Mouse (Mus musculus) neural tube, embryonic 12.5 days (tissue): ENCODE data around the gene Vps39. TPM values are rescaled to one million over a fixed set of nuclear protein-coding genes. Genes with fewer than 3 reads are reported as not detected.

Experiments used
- ATAC-seq: fragments of 200-750 bp; cut with Nextera tagmentation; 2 replicates; pipeline ENCODE4 v1.8.0; 2017; ENCODE audit warnings: low read depth, mild to moderate bottlenecking, moderate TSS enrichment, moderate library complexity; ENCODE audit not compliant: low FRiP score
- H3K27ac ChIP-seq: fragments of 300-500 bp; sonication (generic); 2 replicates; pipeline ENCODE4 v1.5.1; 2016
- H3K27me3 ChIP-seq: fragments of 300-500 bp; sonication (generic); replicated peaks from 2 replicates; pipeline ENCODE4 v1.6.1; 2016; ENCODE audit warnings: mild to moderate bottlenecking
- H3K36me3 ChIP-seq: fragments of 300-500 bp; sonication (generic); 2 replicates; pipeline ENCODE4 v1.6.1; 2016; ENCODE audit warnings: mild to moderate bottlenecking
- H3K4me1 ChIP-seq: fragments of 300-500 bp; sonication (generic); 2 replicates; pipeline ENCODE4 v1.6.1; 2016
- H3K4me2 ChIP-seq: fragments of 300-500 bp; sonication (generic); replicated peaks from 2 replicates; pipeline ENCODE4 v1.6.1; 2016; ENCODE audit warnings: mild to moderate bottlenecking
- H3K4me3 ChIP-seq: fragments of 300-500 bp; sonication (generic); 2 replicates; pipeline ENCODE4 v1.5.1; 2016
- H3K9ac ChIP-seq: fragments of 300-500 bp; sonication (generic); 2 replicates; pipeline ENCODE4 v1.6.1; 2016; ENCODE audit warnings: mild to moderate bottlenecking
- H3K9me3 ChIP-seq: fragments of 300-500 bp; sonication (generic); 2 replicates; pipeline ENCODE4 v1.6.1; 2016; ENCODE audit warnings: mild to moderate bottlenecking
- WGBS: fragments of 180-500 bp; shearing (Covaris S2); methylation state at CpG from one replicate; pipeline ENCODE4 v1.1.7; 2016; 5-methylcytosine and 5-hydroxymethylcytosine counted together
- polyA plus RNA-seq: library from polyadenylated mRNA; unstranded; fragments of >200 nt; fragmentation: Nextera tagmentation; extraction: Ambion mirVana; gene quantifications from 2 replicates; pipeline ENCODE4 v1.2.1, GENCODE M21; 2016

Gene Vps39
- 41.0 and 44.5 TPM in 2 replicates for polyA plus RNA-seq

DNA sequence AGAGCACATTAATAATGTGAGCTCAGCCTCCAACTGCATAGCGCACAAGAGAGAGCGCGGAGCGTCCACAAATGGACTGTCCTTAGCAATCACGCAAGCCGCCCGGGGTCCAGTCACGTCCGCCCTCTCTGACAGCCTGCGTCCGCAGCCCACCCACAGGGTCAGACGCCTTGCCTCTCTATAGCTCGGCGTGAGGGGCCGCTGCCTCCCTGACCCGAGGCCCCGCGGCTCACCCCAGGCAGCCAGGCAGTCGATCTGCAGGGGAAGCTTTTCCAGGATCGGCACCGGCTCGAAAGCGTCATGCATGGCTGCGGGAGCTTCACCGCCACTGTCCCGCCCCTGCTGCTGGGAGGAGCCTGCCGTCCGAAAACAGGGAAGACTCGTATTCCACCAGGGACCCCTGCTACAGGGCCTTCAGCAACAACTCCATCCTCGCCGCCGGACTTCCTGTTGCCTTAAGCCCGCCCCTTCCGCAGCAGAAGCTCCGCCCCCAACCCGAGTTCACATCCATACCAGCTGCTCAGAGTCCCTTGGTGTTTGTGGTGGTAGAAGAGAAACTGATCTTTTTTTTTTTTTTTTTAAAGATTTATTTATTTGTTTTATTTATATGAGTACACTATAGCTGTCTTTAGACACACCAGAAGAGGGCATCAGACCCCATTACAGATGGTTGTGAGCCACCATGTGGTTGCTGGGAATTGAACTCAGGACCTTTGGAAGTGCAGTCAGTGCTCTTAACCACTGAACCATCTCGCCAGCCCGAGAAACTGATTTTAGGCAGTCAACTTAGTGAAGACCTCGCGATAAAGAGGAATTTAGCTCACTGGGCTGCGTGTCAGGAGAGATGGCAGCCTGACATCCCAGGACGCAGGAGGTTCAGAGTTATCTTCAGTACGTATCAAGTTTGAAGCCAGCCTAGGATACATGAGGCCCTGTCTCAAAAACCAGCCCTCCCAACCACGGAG lies at the start of gene Vps39:
Gene Vps39, minus strand, starts transcription at position 456 of the 965 bp plus-strand sequence.
- 12% methylated on average over 44 of the region's 44 CpGs for WGBS
- Histone ChIP-seq H3K9me3 (no peaks in the 10 kb centered on the region), H3K27ac (peak within 1 kb of the TSS; percentile 66), H3K4me2 (peak within 1 kb of the TSS; percentile 77), H3K4me1 (peaks cover 6% of the 10 kb centered on the region; the same call in 1 of the 2 replicates), H3K4me3 (peak within 1 kb of the TSS; percentile 87), H3K36me3 (peaks cover 42% of the 10 kb centered on the region), H3K27me3 (no peaks in the 10 kb centered on the region), H3K9ac (peak within 1 kb of the TSS; percentile 88)
- peak; percentile 97 for ATAC-seq

DNA sequence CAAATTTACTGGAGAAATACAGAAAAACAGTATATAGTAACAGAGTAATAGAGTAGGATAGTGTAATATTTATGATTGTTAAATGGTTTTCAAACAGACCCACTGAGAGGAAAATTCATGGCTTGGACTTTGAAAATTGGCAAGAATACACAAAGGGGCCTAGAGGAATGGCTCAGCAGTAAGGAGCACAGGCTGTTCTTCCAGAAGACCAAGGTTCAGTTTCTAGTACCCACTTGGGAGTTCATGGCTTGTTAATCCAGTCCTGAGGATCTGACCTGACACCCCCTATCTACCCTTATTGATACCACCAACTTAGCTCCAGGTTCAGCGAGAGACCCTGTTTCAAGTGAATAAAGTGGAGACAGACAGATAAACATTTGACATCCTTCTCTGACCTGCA lies 45.0 kb upstream of the Vps39 start:
- H3K9ac ChIP-seq, result no peak overlapping the region
- no peaks in the 10 kb centered on the region for H3K27me3 ChIP-seq
- no peak overlapping the region for H3K4me2 ChIP-seq
- WGBS, result 88% methylated on average over 1 of the region's 1 CpGs
- peaks cover 25% of the 10 kb centered on the region for H3K36me3 ChIP-seq
- no peak for ATAC-seq
- H3K27ac ChIP-seq, result no peak overlapping the region
- no peaks in the 10 kb centered on the region for H3K9me3 ChIP-seq
- no peak overlapping the region for H3K4me3 ChIP-seq
- peaks cover 4% of the 10 kb centered on the region for H3K4me1 ChIP-seq

DNA sequence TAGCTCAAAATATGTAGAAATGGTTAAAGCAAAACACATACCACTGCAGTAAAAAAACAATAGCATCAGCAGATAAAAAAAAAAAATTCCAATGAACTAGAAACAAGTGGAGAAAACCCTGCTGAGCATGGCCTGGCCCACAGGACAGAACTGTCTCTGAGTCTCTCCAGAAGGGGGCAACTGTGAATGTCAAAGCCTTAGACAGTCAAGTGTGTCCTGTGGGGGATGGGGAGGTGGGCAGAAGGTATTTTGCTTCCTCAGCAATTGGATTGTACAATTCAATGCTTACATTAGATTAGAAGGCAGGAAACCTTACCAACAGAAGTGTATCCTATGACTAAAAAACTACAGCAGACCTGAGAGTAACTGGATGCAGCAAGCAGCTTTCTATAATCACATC lies 39.5 kb upstream of the Vps39 start:
- no peaks in the 10 kb centered on the region for H3K27me3 ChIP-seq
- H3K27ac ChIP-seq, result no peak overlapping the region
- H3K4me3 ChIP-seq, result no peak overlapping the region
- ATAC-seq, result no peak
- H3K4me2 ChIP-seq, result no peak overlapping the region
- peaks cover 59% of the 10 kb centered on the region for H3K36me3 ChIP-seq
- no peaks in the 10 kb centered on the region for H3K4me1 ChIP-seq
- H3K9me3 ChIP-seq, result no peaks in the 10 kb centered on the region
- H3K9ac ChIP-seq, result no peak overlapping the region

DNA sequence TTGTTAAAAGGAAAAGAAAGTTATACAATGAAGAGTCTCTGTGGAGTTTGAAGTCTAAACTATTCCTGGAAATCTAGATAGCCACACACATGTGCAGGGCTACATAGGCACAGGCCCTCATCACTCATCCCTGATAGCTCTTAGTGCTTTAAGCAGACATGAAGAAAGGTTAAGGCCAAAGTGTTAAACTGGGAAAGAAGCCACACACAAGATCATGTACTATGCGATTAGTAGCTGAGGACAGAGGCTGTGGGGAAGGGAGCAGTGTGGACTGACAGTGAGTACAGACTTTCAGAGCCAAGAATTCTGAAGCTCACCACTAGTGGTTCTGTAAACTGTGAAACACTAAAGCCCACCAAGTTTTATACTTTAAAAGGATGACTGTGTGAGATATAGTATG lies 38.0 kb upstream of the Vps39 start:
- Histone ChIP-seq H3K27me3 (no peaks in the 10 kb centered on the region), H3K4me3 (no peak overlapping the region), H3K36me3 (peaks cover 50% of the 10 kb centered on the region), H3K4me2 (no peak overlapping the region), H3K4me1 (no peaks in the 10 kb centered on the region), H3K9me3 (no peaks in the 10 kb centered on the region), H3K27ac (no peak overlapping the region), H3K9ac (no peak overlapping the region)
- WGBS, result 91% methylated on average over 1 of the region's 1 CpGs
- no peak for ATAC-seq

DNA sequence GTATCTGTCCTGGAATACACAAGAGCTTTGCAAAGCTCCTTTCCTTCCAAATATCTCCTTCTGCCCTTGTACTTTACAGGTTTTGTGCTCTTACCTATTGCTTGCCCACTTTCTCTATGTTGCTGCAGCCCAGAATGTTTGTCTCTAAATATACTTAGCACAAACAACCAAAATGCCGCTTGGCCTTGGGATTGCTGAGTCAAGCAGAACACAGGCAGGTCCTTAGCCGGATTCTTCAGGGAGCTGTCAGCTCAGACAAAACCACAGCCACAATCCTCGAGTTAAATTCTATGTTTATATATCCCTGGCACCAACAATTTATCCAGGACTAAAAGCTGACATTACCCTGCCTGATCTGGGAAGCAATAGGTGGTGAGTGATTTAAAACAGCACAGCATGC lies 36.4 kb upstream of the Vps39 start:
- 92% methylated on average over 3 of the region's 3 CpGs for WGBS
- peaks cover 53% of the 10 kb centered on the region for H3K36me3 ChIP-seq
- ATAC-seq, result no peak

DNA sequence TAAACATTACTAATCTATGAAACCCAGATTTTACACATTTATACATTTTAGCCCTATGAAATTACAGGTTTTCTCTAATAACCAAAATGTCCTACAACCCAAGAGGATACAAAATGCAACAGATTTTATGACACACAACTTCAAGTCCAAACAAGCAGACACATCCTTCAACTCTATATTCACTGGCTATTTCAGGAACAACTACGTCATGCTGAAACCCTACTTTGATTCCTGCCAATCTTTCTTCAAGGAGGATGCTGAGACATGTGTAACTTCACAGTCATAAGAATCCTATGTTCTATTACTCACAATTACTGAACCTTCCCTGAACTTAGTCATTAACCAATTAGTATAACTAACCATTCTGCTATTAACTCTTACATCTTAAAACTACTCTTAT lies 34.4 kb upstream of the Vps39 start:
- Histone ChIP-seq H3K4me2 (no peak overlapping the region), H3K9me3 (no peaks in the 10 kb centered on the region), H3K4me1 (no peaks in the 10 kb centered on the region), H3K9ac (no peak overlapping the region), H3K27ac (no peak overlapping the region), H3K27me3 (no peaks in the 10 kb centered on the region), H3K36me3 (peaks cover 54% of the 10 kb centered on the region), H3K4me3 (no peak overlapping the region)
- no peak for ATAC-seq
- WGBS, result 96% methylated on average over 1 of the region's 1 CpGs

More for the DNA sequence above, 36.4 kb upstream of the Vps39 start:
- H3K27ac ChIP-seq, result no peak overlapping the region
- H3K4me3 ChIP-seq, result no peak overlapping the region
- H3K27me3 ChIP-seq, result no peaks in the 10 kb centered on the region
- H3K9ac ChIP-seq, result no peak overlapping the region
- H3K9me3 ChIP-seq, result no peaks in the 10 kb centered on the region
- H3K4me2 ChIP-seq, result no peak overlapping the region
- H3K4me1 ChIP-seq, result no peaks in the 10 kb centered on the region

DNA sequence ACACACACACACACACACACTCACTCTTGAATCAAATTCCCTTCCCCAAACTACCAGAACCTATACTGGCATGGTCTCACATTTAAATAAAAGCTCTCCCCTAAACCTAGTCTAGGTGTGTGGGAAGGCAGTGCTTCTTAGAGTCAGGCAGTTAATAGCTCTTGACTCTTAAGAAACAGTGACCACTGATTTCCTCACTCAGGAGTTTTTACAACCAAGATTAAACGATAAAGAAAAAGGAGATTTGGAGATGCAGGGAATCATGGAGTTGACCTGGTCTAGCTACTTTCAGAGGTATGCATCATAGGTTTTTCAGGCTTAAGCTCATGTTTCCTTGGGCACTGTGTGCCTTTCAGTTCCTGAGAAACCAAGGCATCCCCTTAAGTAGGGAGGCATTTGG lies 33.3 kb upstream of the Vps39 start:
- Histone ChIP-seq H3K4me1 (no peaks in the 10 kb centered on the region), H3K9me3 (no peaks in the 10 kb centered on the region), H3K4me3 (no peak overlapping the region), H3K27ac (no peak overlapping the region), H3K4me2 (no peak overlapping the region), H3K27me3 (no peaks in the 10 kb centered on the region), H3K36me3 (peaks cover 58% of the 10 kb centered on the region), H3K9ac (no peak overlapping the region)
- no peak for ATAC-seq
- WGBS, result 88% methylated on average over 1 of the region's 1 CpGs

DNA sequence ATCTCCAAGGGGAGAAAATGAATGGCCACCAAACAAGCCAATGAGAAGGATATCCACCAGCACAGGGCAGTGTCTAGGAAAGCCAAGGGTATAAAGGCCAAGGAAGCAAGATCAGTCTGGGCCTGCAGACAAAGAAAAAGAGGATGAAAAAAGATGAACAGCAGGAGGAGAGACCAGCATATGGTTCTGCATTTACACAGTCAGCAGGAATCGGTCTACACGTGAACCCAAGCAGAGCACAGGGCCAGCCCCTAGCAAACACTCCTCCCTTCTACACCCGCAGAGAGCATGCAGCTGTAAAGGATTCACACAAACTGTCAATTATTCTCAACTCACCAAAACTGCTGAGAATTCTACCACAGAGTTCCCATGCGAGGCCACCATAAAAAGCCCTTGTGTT lies 20.9 kb upstream of the Vps39 start:
- no peak for ATAC-seq
- WGBS, result 90% methylated on average over 4 of the region's 4 CpGs
- Histone ChIP-seq H3K9ac (no peak overlapping the region), H3K27ac (no peak overlapping the region), H3K9me3 (no peaks in the 10 kb centered on the region), H3K4me3 (no peak overlapping the region), H3K4me1 (no peaks in the 10 kb centered on the region), H3K4me2 (no peak overlapping the region), H3K27me3 (no peaks in the 10 kb centered on the region), H3K36me3 (peaks cover 51% of the 10 kb centered on the region)

DNA sequence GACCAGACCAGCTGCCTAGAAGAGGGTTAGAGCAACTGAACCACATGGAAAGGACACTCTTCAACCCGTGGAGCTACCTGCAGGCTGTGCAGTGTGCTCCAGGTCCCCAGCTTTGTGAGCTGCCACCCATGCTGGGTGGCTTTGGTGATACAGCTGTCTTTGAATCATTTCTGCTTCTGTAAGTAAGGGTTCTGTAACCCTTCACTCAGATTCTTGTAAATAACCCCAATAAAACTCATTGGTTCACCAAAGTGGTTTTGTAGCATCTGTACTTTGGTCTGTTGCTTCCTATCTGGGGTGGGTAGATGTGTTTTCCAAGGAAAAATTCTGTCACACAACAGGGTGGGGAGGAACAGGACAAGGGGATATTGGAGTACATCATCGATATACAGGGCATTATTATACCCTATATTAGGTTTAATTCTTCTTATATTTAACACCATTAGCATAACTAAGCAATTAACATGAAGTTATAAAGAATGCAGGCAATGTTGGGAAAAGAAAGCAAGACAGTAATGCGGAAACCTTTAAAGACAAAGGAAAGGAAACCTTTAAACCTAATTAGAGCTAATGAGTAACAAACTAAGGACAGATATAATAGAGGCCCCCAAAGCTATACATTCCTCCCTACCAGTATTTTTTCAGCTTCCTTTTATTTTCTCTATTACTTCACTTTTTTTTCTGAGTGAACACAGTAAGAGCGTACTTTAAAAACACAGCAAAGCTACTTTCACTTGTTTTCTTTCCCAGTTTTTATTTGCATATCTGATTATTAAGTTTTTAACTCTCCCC lies 14.7 kb upstream of the Vps39 start:
- H3K9me3 ChIP-seq, result no peaks in the 10 kb centered on the region
- no peaks in the 10 kb centered on the region for H3K4me1 ChIP-seq
- no peak for ATAC-seq
- H3K4me3 ChIP-seq, result no peak overlapping the region
- no peaks in the 10 kb centered on the region for H3K27me3 ChIP-seq
- no peak overlapping the region for H3K4me2 ChIP-seq
- no peak overlapping the region for H3K9ac ChIP-seq
- no peak overlapping the region for H3K27ac ChIP-seq
- WGBS, result 96% methylated on average over 4 of the region's 4 CpGs
- peaks cover 61% of the 10 kb centered on the region for H3K36me3 ChIP-seq

DNA sequence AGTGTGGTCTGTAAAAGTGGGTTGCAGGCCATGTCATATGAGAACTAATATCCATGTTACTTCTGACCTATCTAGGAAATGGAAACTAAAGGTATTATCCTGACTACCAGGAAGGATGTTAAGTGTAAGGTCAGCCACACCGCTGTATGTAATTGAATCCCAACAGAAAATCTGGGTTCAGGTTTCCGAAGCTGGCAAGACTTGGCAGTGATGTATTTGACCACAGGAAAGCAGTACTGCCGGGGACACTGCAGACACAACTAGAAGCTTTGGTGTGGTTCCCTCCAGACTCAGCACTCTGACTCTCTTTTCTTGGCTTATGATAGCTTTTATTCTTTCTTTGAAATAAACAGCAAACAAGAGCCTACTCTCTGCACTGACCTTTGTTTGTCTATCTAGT lies 13.6 kb upstream of the Vps39 start:
- Histone ChIP-seq H3K4me1 (no peaks in the 10 kb centered on the region), H3K27me3 (no peaks in the 10 kb centered on the region), H3K36me3 (peaks cover 67% of the 10 kb centered on the region), H3K9me3 (no peaks in the 10 kb centered on the region), H3K27ac (no peak overlapping the region), H3K9ac (no peak overlapping the region), H3K4me2 (no peak overlapping the region), H3K4me3 (no peak overlapping the region)
- WGBS, result 92% methylated on average over 3 of the region's 3 CpGs
- ATAC-seq, result no peak

DNA sequence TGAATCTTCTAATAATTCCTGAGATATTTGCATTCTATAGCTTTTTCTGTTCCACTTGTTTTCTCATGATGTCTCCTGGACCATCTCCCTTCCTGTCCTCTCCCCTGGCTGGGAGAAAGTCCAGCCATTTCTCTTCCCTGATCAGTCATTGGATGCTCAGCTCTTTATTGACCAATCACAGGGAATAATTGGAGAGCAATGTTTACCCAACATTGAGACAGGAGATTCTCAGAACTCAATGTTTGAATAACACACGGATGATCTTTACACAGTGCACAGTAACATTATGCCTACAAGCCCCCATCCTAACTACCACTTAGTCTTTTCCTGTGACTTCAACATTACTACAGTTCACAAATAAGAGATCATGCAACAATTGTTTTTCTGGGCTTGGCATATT lies 7.5 kb upstream of the Vps39 start:
- Histone ChIP-seq H3K27me3 (no peaks in the 10 kb centered on the region), H3K9ac (no peak overlapping the region), H3K4me1 (no peaks in the 10 kb centered on the region), H3K27ac (no peak overlapping the region), H3K4me3 (no peak overlapping the region), H3K9me3 (no peaks in the 10 kb centered on the region), H3K36me3 (peaks cover 60% of the 10 kb centered on the region), H3K4me2 (no peak overlapping the region)
- no peak for ATAC-seq
- WGBS, result 92% methylated on average over 1 of the region's 1 CpGs

DNA sequence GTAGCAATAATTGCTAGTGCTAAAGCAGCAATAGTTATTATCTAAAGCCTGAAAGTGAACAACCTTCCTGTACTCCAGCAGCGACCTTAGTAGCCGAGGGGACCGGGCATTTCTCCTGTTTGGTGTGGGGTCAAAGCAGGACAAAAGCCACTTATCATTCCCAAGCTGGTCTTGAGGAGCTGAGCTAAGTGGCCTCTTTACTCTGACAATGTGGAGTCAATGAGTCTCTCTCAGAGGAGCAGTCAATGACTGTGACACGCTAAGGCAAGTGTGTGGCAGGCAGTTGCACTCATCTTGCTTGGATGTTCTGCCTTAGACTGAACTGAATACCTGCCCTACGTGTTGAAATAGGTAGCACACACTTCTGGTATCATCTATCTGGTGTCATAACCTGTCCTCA lies 1.6 kb downstream of the Vps39 start:
- no peak overlapping the region for H3K4me3 ChIP-seq
- 91% methylated on average over 5 of the region's 5 CpGs for WGBS
- no peaks in the 10 kb centered on the region for H3K9me3 ChIP-seq
- peaks cover 43% of the 10 kb centered on the region for H3K36me3 ChIP-seq
- peaks cover 6% of the 10 kb centered on the region; the same call in 1 of the 2 replicates for H3K4me1 ChIP-seq
- no peak overlapping the region for H3K4me2 ChIP-seq
- no peak overlapping the region for H3K27ac ChIP-seq
- H3K27me3 ChIP-seq, result no peaks in the 10 kb centered on the region
- no peak for ATAC-seq
- no peak overlapping the region for H3K9ac ChIP-seq
